ENCODE assay signal across 8 mouse cellular contexts in the genomic region with DNA sequence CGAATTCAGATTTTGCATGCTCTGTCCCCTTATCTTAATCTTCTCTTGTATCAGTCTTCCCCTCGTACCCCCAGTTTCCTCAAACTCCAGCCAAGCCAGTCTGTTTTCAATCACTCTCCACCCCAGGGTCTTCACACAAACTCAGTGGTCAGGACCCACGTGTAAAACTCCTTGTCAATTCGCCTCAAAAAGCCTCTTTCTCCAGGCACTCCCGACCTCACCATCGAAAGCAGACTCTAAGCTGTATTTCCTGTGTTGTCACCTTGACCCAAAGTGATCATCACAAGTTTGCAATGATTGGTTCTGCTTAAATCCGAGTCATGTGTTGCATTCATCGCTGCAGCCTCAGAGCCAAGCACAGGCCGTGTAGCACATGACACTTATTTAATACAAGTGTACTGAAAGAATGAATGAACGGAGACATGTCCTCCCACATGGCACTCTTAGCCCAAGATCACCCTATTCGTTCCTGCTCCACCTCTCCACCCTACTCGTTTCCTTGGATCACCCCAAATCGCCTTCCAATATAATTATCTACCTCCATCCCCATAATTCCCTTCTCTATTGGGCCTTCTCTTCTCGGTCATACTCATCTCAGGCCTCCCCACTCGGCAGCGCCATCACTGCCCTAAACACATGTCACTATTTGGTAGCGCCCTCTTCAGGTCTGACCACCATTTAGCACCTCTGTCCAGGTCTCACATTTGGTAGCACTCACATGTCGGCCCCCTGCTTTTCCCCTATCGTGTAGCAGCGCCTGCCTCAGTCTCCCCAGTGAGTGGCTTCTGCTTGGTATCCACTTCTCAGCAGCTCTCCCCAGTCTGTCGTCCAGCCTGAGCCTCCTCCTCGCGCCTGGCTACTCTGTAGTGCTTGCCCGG. TPM values are rescaled to one million over a fixed set of nuclear protein-coding genes. Genes with fewer than 3 reads are reported as not detected.
DNase-seq lines count a peak whose midpoint lies in the region; ATAC-seq and TF ChIP-seq lines count a peak whose summit lies in the region.

No protein-coding gene starts in this region.

- H3K27me3 ChIP-seq in intestine, postnatal 0 days (replicated peaks; ENCODE audit: control insufficient read depth, insufficient read depth, low read length), result no peaks in the 10 kb centered on the region
- no peaks in the 10 kb centered on the region for H3K27me3 ChIP-seq in stomach, embryonic 16.5 days (ENCODE audit: control insufficient read depth, insufficient read depth, low read length)

- H3K4me2 ChIP-seq in intestine, postnatal 0 days (replicated peaks; ENCODE audit: low read depth), result peak overlapping the region; percentile 83
- H3K4me2 ChIP-seq in stomach, embryonic 16.5 days (ENCODE audit: low read depth, low read length), result peak overlapping the region; percentile 58

- H3K27ac ChIP-seq in intestine, postnatal 0 days (ENCODE audit: low read depth, low read length), result peak overlapping the region; percentile 79
- H3K27ac ChIP-seq in macrophage, result peak overlapping the region; percentile 94
- peak overlapping the region; percentile 95 for H3K27ac ChIP-seq in stomach, embryonic 16.5 days (ENCODE audit: low read length)

- H3K36me3 ChIP-seq in intestine, postnatal 0 days (ENCODE audit: control insufficient read depth, insufficient read depth), result peaks cover 30% of the 10 kb centered on the region
- H3K36me3 ChIP-seq in macrophage (ENCODE audit: inconsistent target), result peaks cover 2% of the 10 kb centered on the region; the same call in 1 of the 2 replicates
- no peaks in the 10 kb centered on the region; the same call in 1 of the 2 replicates for H3K36me3 ChIP-seq in stomach, embryonic 16.5 days (ENCODE audit: control insufficient read depth, insufficient read depth, low read length)

- WGBS in intestine, postnatal 0 days, result 3% methylated on average over 24 of the region's 24 CpGs
- WGBS in macrophage (ENCODE audit: missing documents), result under 1% methylated on average over 24 of the region's 24 CpGs
- 4% methylated on average over 24 of the region's 24 CpGs for WGBS in stomach, embryonic 16.5 days

- H3K9me3 ChIP-seq in intestine, postnatal 0 days (ENCODE audit: control insufficient read depth), result no peaks in the 10 kb centered on the region
- H3K9me3 ChIP-seq in stomach, embryonic 16.5 days (replicated peaks; ENCODE audit: control insufficient read depth, low read length), result no peaks in the 10 kb centered on the region

- ATAC-seq in erythroid progenitor cell, adult 5-6 weeks (replicated peaks; ENCODE audit: low FRiP score, poor library complexity, severe bottlenecking), result peak; percentile 69
- peak; percentile 50 for ATAC-seq in intestine, postnatal 0 days
- peak; percentile 45 for ATAC-seq in stomach, embryonic 16.5 days (ENCODE audit: insufficient read depth, low FRiP score)

- peak overlapping the region; percentile 75 for H3K9ac ChIP-seq in intestine, postnatal 0 days (ENCODE audit: low read depth, low read length)
- peak overlapping the region; percentile 94 for H3K9ac ChIP-seq in stomach, embryonic 16.5 days (ENCODE audit: low read length)

- peak; percentile 33 for DNase-seq in adrenal gland, postnatal 25 days
- DNase-seq in adrenal gland, postnatal 14 days, result no peak
- DNase-seq in spleen, postnatal 36 days (ENCODE audit: low spot score in 2 of 2), result peak; percentile 51 to 58
- no peak for DNase-seq in spleen, postnatal 10 days (ENCODE audit: low spot score in 2 of 2)

- peak; percentile 80 for TF ChIP-seq CTCF in intestine, postnatal 0 days (IDR thresholded peaks at IDR 0.05; ENCODE audit: low read depth)

- H3K79me2 ChIP-seq in macrophage (ENCODE audit: inconsistent target), result peaks cover 54% of the 10 kb centered on the region

- H3K4me1 ChIP-seq in intestine, postnatal 0 days (replicated peaks; ENCODE audit: control insufficient read depth, insufficient read depth, low read length), result peaks cover 20% of the 10 kb centered on the region
- peaks cover 37% of the 10 kb centered on the region for H3K4me1 ChIP-seq in stomach, embryonic 16.5 days (ENCODE audit: control insufficient read depth, insufficient read depth, low read length)

- H3K4me3 ChIP-seq in intestine, postnatal 0 days (ENCODE audit: low read depth, low read length), result peak overlapping the region; percentile 82
- H3K4me3 ChIP-seq in macrophage (ENCODE audit: inconsistent target), result peak overlapping the region; percentile 74
- H3K4me3 ChIP-seq in stomach, embryonic 16.5 days (replicated peaks; ENCODE audit: low read length), result peak overlapping the region; percentile 79

RNA-seq across cellular contexts. Expression of a gene that starts 0.8 kb away (rescaled TPM):
- total RNA-seq in adrenal gland, postnatal 25 days (2021), result 93.6 and 103 TPM in 2 replicates
- total RNA-seq in adrenal gland, postnatal 14 days (2021), result 90.9 and 93.2 TPM in 2 replicates
- 22.6 and 26.3 TPM in 2 replicates for total RNA-seq in erythroid progenitor cell, adult 5-6 weeks (2015; ENCODE audit: low replicate concordance)
- 20.7 and 20.9 TPM in 2 replicates for total RNA-seq in erythroid progenitor cell, adult 5-6 weeks (2017; ENCODE audit: low replicate concordance)
- polyA plus RNA-seq in intestine, postnatal 0 days (2015; fragmentation: Nextera tagmentation; extraction: Ambion mirVana), result 44.4 and 45.0 TPM in 2 replicates
- total RNA-seq in macrophage (2018; cell fraction: chromatin; rRNA removed), result 100 to 1,000 TPM in 15 of 26 experiments, 10 to 100 TPM in 11; 35.3 to 266 (median 122) TPM
- 10 to 100 TPM; 33.7 to 89.8 (median 52.9) TPM for total RNA-seq in macrophage (2018; cell fraction: cytosol; rRNA removed)
- 100 to 1,000 TPM in 14 of 26 experiments, 10 to 100 TPM in 12; 35.5 to 203 (median 107) TPM for total RNA-seq in macrophage (2018; cell fraction: nucleus; rRNA removed)
- 49.0 to 68.9 TPM (median 61.2 TPM) in 3 replicates for polyA plus RNA-seq in macrophage (2018)
- 87.9 and 95.6 TPM in 2 replicates for polyA plus RNA-seq in stomach, embryonic 16.5 days (2015; fragmentation: Nextera tagmentation; extraction: Ambion mirVana)

RNA-seq across cellular contexts. Expression of a gene that starts 34.4 kb away (rescaled TPM):
- total RNA-seq in adrenal gland, postnatal 25 days (2021), result 19.7 and 26.0 TPM in 2 replicates
- 18.4 and 20.9 TPM in 2 replicates for total RNA-seq in adrenal gland, postnatal 14 days (2021)
- not detected in 2 replicates for total RNA-seq in erythroid progenitor cell, adult 5-6 weeks (2015; ENCODE audit: low replicate concordance)
- not detected in 2 replicates for total RNA-seq in erythroid progenitor cell, adult 5-6 weeks (2017; ENCODE audit: low replicate concordance)
- 3.6 and 4.0 TPM in 2 replicates for polyA plus RNA-seq in intestine, postnatal 0 days (2015; fragmentation: Nextera tagmentation; extraction: Ambion mirVana)
- 1 to 10 TPM in 1 of 26 experiments, under 1 TPM in 3, not detected in 22; 0.15 to 2.2 (median 0.19) TPM for total RNA-seq in macrophage (2018; cell fraction: chromatin; rRNA removed)
- total RNA-seq in macrophage (2018; cell fraction: cytosol; rRNA removed), result under 1 TPM in 5 of 26 experiments, not detected in 21; under 0.01 to 0.06 (median 0.04) TPM
- under 1 TPM in 5 of 26 experiments, not detected in 21; 0.10 to 0.34 (median 0.13) TPM for total RNA-seq in macrophage (2018; cell fraction: nucleus; rRNA removed)
- polyA plus RNA-seq in macrophage (2018), result 0.03 TPM in 1 of 3 replicates, not detected in the others
- polyA plus RNA-seq in stomach, embryonic 16.5 days (2015; fragmentation: Nextera tagmentation; extraction: Ambion mirVana), result 40.4 and 45.1 TPM in 2 replicates

RNA-seq across cellular contexts. Expression of a gene that starts 35.3 kb away (rescaled TPM):
- 2.1 and 3.5 TPM in 2 replicates for total RNA-seq in adrenal gland, postnatal 25 days (2021)
- total RNA-seq in adrenal gland, postnatal 14 days (2021), result 5.3 and 7.8 TPM in 2 replicates
- 1.4 TPM in 1 of 2 replicates, not detected in the other for total RNA-seq in erythroid progenitor cell, adult 5-6 weeks (2015; ENCODE audit: low replicate concordance)
- 0.13 TPM in 1 of 2 replicates, not detected in the other for total RNA-seq in erythroid progenitor cell, adult 5-6 weeks (2017; ENCODE audit: low replicate concordance)
- polyA plus RNA-seq in intestine, postnatal 0 days (2015; fragmentation: Nextera tagmentation; extraction: Ambion mirVana), result 15.9 and 18.4 TPM in 2 replicates
- 1 to 10 TPM in 3 of 26 experiments, under 1 TPM in 8, not detected in 15; 0.18 to 2.7 (median 0.46) TPM for total RNA-seq in macrophage (2018; cell fraction: chromatin; rRNA removed)
- under 1 TPM in 13 of 26 experiments, not detected in 13; 0.03 to 0.62 (median 0.14) TPM for total RNA-seq in macrophage (2018; cell fraction: cytosol; rRNA removed)
- total RNA-seq in macrophage (2018; cell fraction: nucleus; rRNA removed), result 1 to 10 TPM in 1 of 26 experiments, under 1 TPM in 11, not detected in 14; 0.06 to 1.5 (median 0.31) TPM
- polyA plus RNA-seq in macrophage (2018), result not detected in 3 replicates
- 49.6 and 60.1 TPM in 2 replicates for polyA plus RNA-seq in stomach, embryonic 16.5 days (2015; fragmentation: Nextera tagmentation; extraction: Ambion mirVana)

RNA-seq across cellular contexts. Expression of a gene that starts 44.1 kb away (rescaled TPM):
- 1.1 and 2.1 TPM in 2 replicates for total RNA-seq in adrenal gland, postnatal 25 days (2021)
- 1.3 and 1.6 TPM in 2 replicates for total RNA-seq in adrenal gland, postnatal 14 days (2021)
- 0.72 TPM in 1 of 2 replicates, not detected in the other for total RNA-seq in erythroid progenitor cell, adult 5-6 weeks (2015; ENCODE audit: low replicate concordance)
- total RNA-seq in erythroid progenitor cell, adult 5-6 weeks (2017; ENCODE audit: low replicate concordance), result 0.13 and 0.53 TPM in 2 replicates
- 0.09 and 0.10 TPM in 2 replicates for polyA plus RNA-seq in intestine, postnatal 0 days (2015; fragmentation: Nextera tagmentation; extraction: Ambion mirVana)
- under 1 TPM in 4 of 26 experiments, not detected in 22; 0.10 to 0.16 (median 0.14) TPM for total RNA-seq in macrophage (2018; cell fraction: chromatin; rRNA removed)
- total RNA-seq in macrophage (2018; cell fraction: cytosol; rRNA removed), result under 1 TPM in 1 of 26 experiments, not detected in 25; 0.03 TPM
- total RNA-seq in macrophage (2018; cell fraction: nucleus; rRNA removed), result not detected
- polyA plus RNA-seq in macrophage (2018), result not detected in 3 replicates
- polyA plus RNA-seq in stomach, embryonic 16.5 days (2015; fragmentation: Nextera tagmentation; extraction: Ambion mirVana), result 0.25 and 0.35 TPM in 2 replicates

RNA-seq across cellular contexts. Expression of a gene that starts 46.9 kb away (rescaled TPM):
- total RNA-seq in adrenal gland, postnatal 25 days (2021), result 0.24 and 0.33 TPM in 2 replicates
- 0.23 and 0.33 TPM in 2 replicates for total RNA-seq in adrenal gland, postnatal 14 days (2021)
- total RNA-seq in erythroid progenitor cell, adult 5-6 weeks (2015; ENCODE audit: low replicate concordance), result 0.72 TPM in 1 of 2 replicates, not detected in the other
- not detected in 2 replicates for total RNA-seq in erythroid progenitor cell, adult 5-6 weeks (2017; ENCODE audit: low replicate concordance)
- polyA plus RNA-seq in intestine, postnatal 0 days (2015; fragmentation: Nextera tagmentation; extraction: Ambion mirVana), result 0.33 and 0.46 TPM in 2 replicates
- under 1 TPM in 15 of 26 experiments, not detected in 11; 0.13 to 0.30 (median 0.21) TPM for total RNA-seq in macrophage (2018; cell fraction: chromatin; rRNA removed)
- not detected for total RNA-seq in macrophage (2018; cell fraction: cytosol; rRNA removed)
- under 1 TPM in 5 of 26 experiments, not detected in 21; 0.10 to 0.36 (median 0.18) TPM for total RNA-seq in macrophage (2018; cell fraction: nucleus; rRNA removed)
- not detected in 3 replicates for polyA plus RNA-seq in macrophage (2018)
- polyA plus RNA-seq in stomach, embryonic 16.5 days (2015; fragmentation: Nextera tagmentation; extraction: Ambion mirVana), result 0.46 and 0.77 TPM in 2 replicates

Comparison
In these comparisons a context has a peak if more than half of its experiments do, and no peak if none do; other contexts are left out.
1. DNase-seq: peak in adrenal gland, postnatal 25 days (single experiment) and spleen, postnatal 36 days (2 of 2); none in adrenal gland, postnatal 14 days (single experiment) and spleen, postnatal 10 days (0 of 2).
2. RNA of a gene that starts 34.4 kb away (total RNA-seq): 19.7 to 26.0 TPM in adrenal gland, postnatal 25 days and 18.4 to 20.9 TPM in adrenal gland, postnatal 14 days; not detected in erythroid progenitor cell, adult 5-6 weeks; every median in the first group is over 10 times any median in the second.
3. Peak in every context shown above with its lines, with median percentiles within 50 percentile points of each other: ATAC-seq, H3K27ac ChIP-seq and H3K4me3 ChIP-seq.